Mouse (Mus musculus): ENCODE measurements at regions not wholly inside any gene's neighbourhood (a gene's known extent, or its start where the extent isn't known, plus 50 kb on each side); places are given as distances from the start of the nearest gene placed in this dataset.

DNA sequence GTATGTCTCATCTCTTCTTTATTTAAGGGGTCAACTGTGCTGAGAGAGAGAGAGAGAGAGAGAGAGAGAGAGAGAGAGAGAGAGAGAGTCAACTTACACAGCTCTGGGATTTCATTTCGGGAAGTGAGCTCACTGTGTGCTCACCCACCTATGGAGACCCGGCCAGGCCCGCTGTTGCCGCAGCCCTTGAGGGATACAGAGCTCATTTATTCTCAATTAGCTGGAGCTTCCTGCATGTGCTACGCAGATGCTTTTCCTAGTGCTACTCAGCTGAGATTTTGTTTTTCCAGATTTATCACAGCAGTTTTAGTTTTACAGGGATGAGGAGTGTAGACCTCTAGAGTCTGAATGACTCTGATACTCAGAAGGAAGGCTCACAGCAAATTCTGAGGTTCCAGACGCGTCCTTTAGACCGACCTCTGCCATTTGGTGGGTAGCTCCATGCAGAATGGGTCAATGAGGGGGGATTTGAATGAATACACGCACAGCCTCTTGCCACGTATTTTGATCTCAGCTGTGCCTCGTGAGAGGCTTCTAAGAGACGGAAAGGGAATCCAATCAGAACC, 170.6 kb upstream of the Krr1 start:
- TF ChIP-seq MAX (IDR thresholded peaks at IDR 0.05; ENCODE audit: low read length) (no peak), ZC3H11A (IDR thresholded peaks at IDR 0.05; ENCODE audit: low read depth, low read length) (no peak)

Measured in MEL (cell line).